ENCODE assay signal across 9 mouse cellular contexts in the genomic region with DNA sequence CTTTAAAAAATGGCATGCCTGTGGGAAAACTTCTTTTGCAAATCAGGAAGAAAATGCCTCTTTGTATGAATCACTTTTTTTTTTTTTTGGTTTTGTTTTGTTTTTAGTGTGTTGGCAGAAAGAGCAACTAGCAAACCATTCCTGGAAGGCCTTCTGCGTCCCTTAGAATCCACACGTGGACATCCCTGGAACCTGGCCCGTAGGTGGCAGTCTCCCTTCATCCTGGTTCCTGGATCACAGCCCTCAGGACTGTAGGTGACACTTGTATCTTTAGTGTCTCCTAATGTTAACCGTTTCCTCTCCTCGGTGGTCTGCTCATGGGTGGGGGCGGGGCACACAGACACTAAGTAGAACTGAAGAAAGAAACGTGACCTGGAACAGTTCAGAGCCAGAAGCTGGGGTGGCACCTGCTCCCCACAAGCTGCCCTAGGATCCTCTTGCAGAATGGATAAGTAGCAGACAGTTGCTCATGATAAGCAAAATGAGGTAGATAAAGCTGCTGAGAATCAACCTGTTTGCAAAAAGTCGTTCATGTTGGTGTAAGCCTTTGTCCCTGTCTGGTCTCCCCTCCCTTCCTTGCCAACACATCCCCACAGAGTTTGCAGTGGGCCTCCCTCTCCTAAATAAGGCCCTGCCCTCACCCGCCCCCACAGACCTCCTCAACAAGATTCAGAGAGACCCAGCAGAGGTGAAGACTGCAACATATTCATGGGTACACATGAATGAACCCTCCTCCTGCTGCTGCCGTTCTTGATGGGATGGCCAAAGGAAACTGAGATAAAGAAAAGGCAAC. TPM values are rescaled to one million over a fixed set of nuclear protein-coding genes. Genes with fewer than 3 reads are reported as not detected.
DNase-seq lines count a peak whose midpoint lies in the region; ATAC-seq lines count a peak whose summit lies in the region.
"Had no signal": no experiment of that assay in that cellular context is flagged by ENCODE, and none has a peak within 500 bp of the region (broad histone marks: within the 10 kb centered on the region; RNA-seq: fewer than 3 reads in every experiment).

No protein-coding gene starts in this region.

- H3K27ac ChIP-seq in embryonic facial prominence, embryonic 11.5 days (replicated peaks; ENCODE audit: low read depth, low read length): no peak overlapping the region
- no peak overlapping the region for H3K27ac ChIP-seq in hindbrain, embryonic 15.5 days (replicated peaks)
- peak overlapping the region; percentile 74 for H3K27ac ChIP-seq in liver, embryonic 13.5 days
- no peak overlapping the region for H3K27ac ChIP-seq in neural tube, embryonic 15.5 days (replicated peaks)

- no peaks in the 10 kb centered on the region for H3K4me1 ChIP-seq in embryonic facial prominence, embryonic 11.5 days (ENCODE audit: control insufficient read depth, insufficient read depth, low read length)
- H3K4me1 ChIP-seq in hindbrain, embryonic 15.5 days (replicated peaks): peaks cover 11% of the 10 kb centered on the region
- peaks cover 58% of the 10 kb centered on the region for H3K4me1 ChIP-seq in liver, embryonic 13.5 days (replicated peaks)
- H3K4me1 ChIP-seq in neural tube, embryonic 15.5 days: peaks cover 11% of the 10 kb centered on the region

- no peaks in the 10 kb centered on the region for H3K9me3 ChIP-seq in embryonic facial prominence, embryonic 11.5 days (replicated peaks; ENCODE audit: control insufficient read depth, low read length)
- H3K9me3 ChIP-seq in hindbrain, embryonic 15.5 days: no peaks in the 10 kb centered on the region
- H3K9me3 ChIP-seq in liver, embryonic 13.5 days (replicated peaks): no peaks in the 10 kb centered on the region
- no peaks in the 10 kb centered on the region for H3K9me3 ChIP-seq in neural tube, embryonic 15.5 days (replicated peaks)

- WGBS in embryonic facial prominence, embryonic 11.5 days: 18% methylated on average over 10 of the region's 10 CpGs
- 29% methylated on average over 10 of the region's 10 CpGs for WGBS in hindbrain, embryonic 15.5 days
- 15% methylated on average over 10 of the region's 10 CpGs for WGBS in liver, embryonic 13.5 days (ENCODE audit: insufficient replicate concordance)
- WGBS in neural tube, embryonic 15.5 days: 31% methylated on average over 10 of the region's 10 CpGs

- H3K4me3 ChIP-seq in embryonic facial prominence, embryonic 11.5 days (ENCODE audit: low read depth, low read length): no peak overlapping the region
- no peak overlapping the region for H3K4me3 ChIP-seq in hindbrain, embryonic 15.5 days
- H3K4me3 ChIP-seq in liver, embryonic 13.5 days (replicated peaks): no peak overlapping the region
- H3K4me3 ChIP-seq in neural tube, embryonic 15.5 days (replicated peaks): no peak overlapping the region
- H3K4me3 ChIP-seq: erythroblast, embryonic 14.5 days had no signal

- no peaks in the 10 kb centered on the region for H3K27me3 ChIP-seq in embryonic facial prominence, embryonic 11.5 days (ENCODE audit: control insufficient read depth, insufficient read depth, low read length)
- H3K27me3 ChIP-seq in hindbrain, embryonic 15.5 days: no peaks in the 10 kb centered on the region
- H3K27me3 ChIP-seq in liver, embryonic 13.5 days: no peaks in the 10 kb centered on the region
- H3K27me3 ChIP-seq in neural tube, embryonic 15.5 days (replicated peaks): no peaks in the 10 kb centered on the region

- no peak overlapping the region for H3K9ac ChIP-seq in embryonic facial prominence, embryonic 11.5 days (replicated peaks; ENCODE audit: low read length)
- H3K9ac ChIP-seq in hindbrain, embryonic 15.5 days: no peak overlapping the region
- no peak overlapping the region for H3K9ac ChIP-seq in liver, embryonic 13.5 days
- no peak overlapping the region for H3K9ac ChIP-seq in neural tube, embryonic 15.5 days (replicated peaks)

- ATAC-seq in embryonic facial prominence, embryonic 11.5 days (replicated peaks; ENCODE audit: insufficient number of reproducible peaks, low FRiP score, low TSS enrichment, low read depth): no peak
- ATAC-seq in hindbrain, embryonic 15.5 days (ENCODE audit: low FRiP score, low read depth): peak; percentile 62
- ATAC-seq in liver, embryonic 13.5 days (ENCODE audit: low read depth): peak; percentile 77
- ATAC-seq in neural tube, embryonic 15.5 days (ENCODE audit: low FRiP score): peak; percentile 53

- no peak overlapping the region for H3K4me2 ChIP-seq in embryonic facial prominence, embryonic 11.5 days (ENCODE audit: low read depth, low read length)
- no peak overlapping the region; the same call in 1 of the 2 replicates for H3K4me2 ChIP-seq in hindbrain, embryonic 15.5 days
- H3K4me2 ChIP-seq in liver, embryonic 13.5 days: peak overlapping the region; percentile 18; the same call in 1 of the 2 replicates
- no peak overlapping the region for H3K4me2 ChIP-seq in neural tube, embryonic 15.5 days

- H3K36me3 ChIP-seq in embryonic facial prominence, embryonic 11.5 days (replicated peaks; ENCODE audit: control insufficient read depth, insufficient read depth, low read depth, low read length): no peaks in the 10 kb centered on the region
- H3K36me3 ChIP-seq in hindbrain, embryonic 15.5 days: no peaks in the 10 kb centered on the region
- no peaks in the 10 kb centered on the region for H3K36me3 ChIP-seq in liver, embryonic 13.5 days
- H3K36me3 ChIP-seq in neural tube, embryonic 15.5 days: no peaks in the 10 kb centered on the region

- DNase-seq in adrenal gland, adult (ENCODE audit: inconsistent age in 2 of 2, low spot score in 1 of 2): peak; percentile 70 to 88
- no peak for DNase-seq in adrenal gland, postnatal 4 days (ENCODE audit: low spot score in 2 of 2)
- peak; percentile 41 to 46 for DNase-seq in adrenal gland, adult 18-20 months (ENCODE audit: low spot score in 2 of 2)
- DNase-seq in embryonic facial prominence, embryonic 11.5 days (ENCODE audit: low spot score): peak; percentile 61
- no peak for DNase-seq in liver, embryonic 13.5 days
- no peak for DNase-seq in T-cell, adult 2 months (ENCODE audit: low spot score)

RNA-seq across cellular contexts. Expression of a gene that starts 52.6 kb away (rescaled TPM):
- total RNA-seq in adrenal gland, postnatal 4 days (2021): 1 to 10 TPM; 2.8 to 3.0 TPM
- 1 to 10 TPM; 1.2 to 2.0 TPM for total RNA-seq in adrenal gland, adult 18-20 months (2021)
- polyA plus RNA-seq in embryonic facial prominence, embryonic 11.5 days (2014; fragmentation: Nextera tagmentation; extraction: Ambion mirVana): 2.4 and 4.3 TPM in 2 replicates
- polyA plus RNA-seq in hindbrain, embryonic 15.5 days (2015; fragmentation: Nextera tagmentation; extraction: Ambion mirVana): 9.4 and 12.5 TPM in 2 replicates
- polyA plus RNA-seq in liver, embryonic 13.5 days (2015; fragmentation: Nextera tagmentation; extraction: Ambion mirVana): 0.23 and 0.25 TPM in 2 replicates
- polyA plus RNA-seq in neural tube, embryonic 15.5 days (2015; fragmentation: Nextera tagmentation; extraction: Ambion mirVana): 7.1 and 10.2 TPM in 2 replicates
- polyA plus RNA-seq: erythroblast, embryonic 14.5 days had no signal

Comparison
In these comparisons a context has a peak if more than half of its experiments do, and no peak if none do; other contexts are left out.
1. DNase-seq: peak in adrenal gland, adult (2 of 2), adrenal gland, adult 18-20 months (2 of 2) and embryonic facial prominence, embryonic 11.5 days (single experiment); none in adrenal gland, postnatal 4 days (0 of 2), liver, embryonic 13.5 days (single experiment) and T-cell, adult 2 months (single experiment).